Mouse (Mus musculus) midbrain, embryonic 14.5 days (tissue): ENCODE results near the gene Ofd1. TPM values are rescaled to one million over a fixed set of nuclear protein-coding genes. Genes with fewer than 3 reads are reported as not detected.
A peak's percentile ranks its signal among the peaks of the same experiment; 100 is the strongest.

Experiments used
- ATAC-seq: fragments of 200-750 bp; cut with Nextera tagmentation; 2 replicates; pipeline ENCODE4 v1.8.0; 2017; ENCODE audit warnings: moderate number of reproducible peaks, moderate library complexity; ENCODE audit not compliant: low FRiP score, low TSS enrichment
- DNase-seq: peaks from one replicate; pipeline ENCODE4 v3.0.0-alpha.2; 2015
- H3K27ac ChIP-seq: fragments of 300-500 bp; sonication (generic); replicated peaks from 2 replicates; pipeline ENCODE4 v1.5.1; 2014; ENCODE audit warnings: mild to moderate bottlenecking, low read depth, low read length, moderate library complexity
- H3K27me3 ChIP-seq: fragments of 300-500 bp; sonication (generic); 2 replicates; pipeline ENCODE4 v1.6.1; 2014; ENCODE audit warnings: low read length, control low read depth, mixed read lengths; ENCODE audit not compliant: control insufficient read depth, insufficient read depth
- H3K36me3 ChIP-seq: fragments of 300-500 bp; sonication (generic); 2 replicates; pipeline ENCODE4 v1.6.1; 2014; ENCODE audit warnings: low read length, control low read depth; ENCODE audit not compliant: control insufficient read depth, insufficient read depth
- H3K4me1 ChIP-seq: fragments of 300-500 bp; sonication (generic); 2 replicates; pipeline ENCODE4 v1.6.1; 2014; ENCODE audit warnings: mild to moderate bottlenecking, antibody characterized with exemption, low read length, control low read depth; ENCODE audit not compliant: control insufficient read depth, insufficient read depth
- H3K4me2 ChIP-seq: fragments of 300-500 bp; sonication (generic); 2 replicates; pipeline ENCODE4 v1.6.1; 2014; ENCODE audit warnings: mild to moderate bottlenecking, low read length, moderate library complexity
- H3K4me3 ChIP-seq: fragments of 300-500 bp; sonication (generic); replicated peaks from 2 replicates; pipeline ENCODE4 v1.5.1; 2014; ENCODE audit warnings: low read depth, low read length
- H3K9ac ChIP-seq: fragments of 300-500 bp; sonication (generic); replicated peaks from 2 replicates; pipeline ENCODE4 v1.6.1; 2014; ENCODE audit warnings: mild to moderate bottlenecking, low read length, moderate library complexity
- H3K9me3 ChIP-seq: fragments of 300-500 bp; sonication (generic); 2 replicates; pipeline ENCODE4 v1.6.1; 2016; ENCODE audit warnings: low read length, control low read depth, mixed read lengths; ENCODE audit not compliant: control insufficient read depth
- WGBS: fragments of 180-500 bp; shearing (Covaris S2); extraction: QIAGEN DNeasy Blood & Tissue Kit; methylation state at CpG from one replicate; pipeline ENCODE4 v1.1.7; 2014; 5-methylcytosine and 5-hydroxymethylcytosine counted together
- polyA plus RNA-seq: library from polyadenylated mRNA; unstranded; fragments of >200 nt; fragmentation: Nextera tagmentation; extraction: Ambion mirVana; gene quantifications from 2 replicates; pipeline ENCODE4 v1.2.1, GENCODE M21; 2014

The Ofd1 gene
- polyA plus RNA-seq, 1 experiment from 2014 or later, result 9.1 TPM

DNA sequence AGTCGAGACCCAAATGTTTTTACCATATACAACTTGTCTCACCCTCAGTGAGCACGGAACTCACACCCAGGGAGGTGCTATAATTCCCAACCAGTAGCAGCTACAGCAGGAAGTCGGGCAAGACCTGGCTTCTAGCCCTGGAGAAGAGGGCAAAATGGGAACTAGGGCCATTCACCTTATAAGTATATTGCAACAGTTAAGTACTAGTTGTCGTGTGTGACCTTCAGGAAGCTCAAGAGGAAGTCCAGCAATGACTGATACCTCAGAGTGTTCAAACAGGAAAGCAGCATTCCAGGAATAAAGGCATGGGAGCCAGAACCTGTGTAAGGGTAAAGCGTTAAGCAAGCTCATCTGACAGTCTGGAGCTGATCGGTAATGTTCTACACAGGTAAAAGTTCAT, 13.0 kb upstream of the Ofd1 start:
- no peak for ATAC-seq
- Histone ChIP-seq H3K4me2 (no peak overlapping the region), H3K27ac (no peak overlapping the region), H3K36me3 (no peaks in the 10 kb centered on the region), H3K9me3 (no peaks in the 10 kb centered on the region), H3K27me3 (no peaks in the 10 kb centered on the region), H3K9ac (no peak overlapping the region), H3K4me1 (no peaks in the 10 kb centered on the region), H3K4me3 (no peak overlapping the region)
- 80% methylated on average over 6 of the region's 6 CpGs for WGBS
- DNase-seq, result no peak

DNA sequence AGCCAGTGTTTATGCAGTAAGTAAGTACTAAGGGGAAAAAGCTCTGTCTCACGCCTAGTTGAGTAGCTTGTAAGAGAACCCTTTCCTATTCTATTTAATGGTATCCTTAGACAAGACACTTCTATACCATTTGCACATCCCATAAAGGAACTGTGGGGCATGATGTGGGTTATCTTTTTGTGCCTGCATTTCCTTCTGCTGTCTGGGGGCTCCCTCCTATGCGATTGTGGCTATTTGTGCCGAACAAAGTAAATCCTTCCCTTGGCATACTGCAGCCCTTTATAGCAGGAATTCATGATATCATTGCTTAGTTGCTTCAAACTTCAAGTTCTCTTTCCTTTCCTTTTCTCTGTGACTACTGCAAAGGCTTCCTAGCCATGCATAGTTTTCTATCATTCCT, 4.0 kb upstream of the Ofd1 start:
- Histone ChIP-seq H3K4me3 (no peak overlapping the region), H3K36me3 (no peaks in the 10 kb centered on the region), H3K27ac (no peak overlapping the region), H3K27me3 (no peaks in the 10 kb centered on the region), H3K9me3 (no peaks in the 10 kb centered on the region), H3K4me2 (no peak overlapping the region), H3K9ac (no peak overlapping the region), H3K4me1 (0 out of 2 replicates have a peak, but pooled peaks cover 1% of the 10 kb centered on the region)
- ATAC-seq, result no peak
- no peak for DNase-seq
- 89% methylated on average over 3 of the region's 3 CpGs for WGBS

DNA sequence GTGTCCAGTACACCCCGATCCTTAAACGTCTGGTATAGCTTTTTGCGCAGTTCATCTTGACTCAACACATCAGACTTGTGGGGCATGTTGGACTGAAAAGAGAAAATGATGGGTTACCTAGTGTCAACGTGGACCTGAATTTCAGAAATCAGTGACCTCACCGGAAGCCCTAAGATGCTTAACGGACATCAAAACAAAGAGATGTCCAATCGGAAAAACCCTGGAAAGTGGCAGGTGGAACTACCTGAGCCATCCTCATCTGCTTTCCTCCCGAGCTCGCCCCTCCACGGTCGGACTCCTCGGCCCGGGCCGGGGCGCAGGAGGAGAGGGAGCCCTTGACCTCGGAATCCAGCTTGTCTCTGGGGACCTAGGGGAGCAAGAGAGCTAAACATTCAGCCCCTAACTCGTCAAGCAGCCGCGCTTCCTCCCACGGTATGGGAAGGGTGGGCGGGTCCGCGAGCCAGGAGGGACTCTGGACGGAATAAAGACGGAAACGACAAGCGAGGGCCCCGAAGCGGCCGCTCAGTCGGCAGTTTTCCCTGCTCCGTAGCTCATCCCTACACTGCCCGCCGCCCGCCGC, 378 bp downstream of the Ofd1 start, which contains the start of gene Trappc2:
Gene Trappc2 (plus strand): TSS at position 539 of the 580 bp plus-strand sequence.
- Histone ChIP-seq H3K27me3 (no peaks in the 10 kb centered on the region), H3K4me2 (peak within 1 kb of the TSS; percentile 59), H3K27ac (peak within 1 kb of the TSS; percentile 89), H3K4me3 (peak within 1 kb of the TSS; percentile 57), H3K9ac (peak within 1 kb of the TSS; percentile 77), H3K9me3 (no peaks in the 10 kb centered on the region), H3K36me3 (0 out of 2 replicates have a peak, but pooled peaks cover 2% of the 10 kb centered on the region), H3K4me1 (0 out of 2 replicates have a peak, but pooled peaks cover 4% of the 10 kb centered on the region)
- ATAC-seq (peak; percentile 81), DNase-seq (no peak)
- WGBS, result 13% methylated on average over 32 of the region's 36 CpGs

DNA sequence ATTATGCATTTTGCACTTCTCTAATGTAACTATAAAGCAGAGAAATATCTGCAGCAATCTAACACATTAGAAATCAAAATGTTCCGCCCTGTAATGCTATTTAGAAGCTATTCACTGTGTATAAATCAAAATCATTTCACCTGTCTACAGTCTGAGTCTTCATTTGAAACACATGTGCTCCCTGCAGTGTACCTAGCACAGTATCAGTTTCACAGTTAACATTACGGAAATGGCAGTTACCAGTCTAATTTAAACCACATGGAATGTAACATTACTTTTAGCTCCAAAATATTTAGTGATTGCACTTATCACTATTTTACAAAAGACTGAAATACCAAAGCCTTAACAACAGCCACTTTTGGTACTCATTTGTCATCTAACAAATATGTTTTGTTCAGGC, 5.7 kb downstream of the Ofd1 start:
- no peaks in the 10 kb centered on the region for H3K27me3 ChIP-seq
- no peak overlapping the region for H3K27ac ChIP-seq
- H3K9ac ChIP-seq, result no peak overlapping the region
- 0 out of 2 replicates have a peak, but pooled peaks cover 4% of the 10 kb centered on the region for H3K4me1 ChIP-seq
- no peak overlapping the region for H3K4me3 ChIP-seq
- H3K36me3 ChIP-seq, result 0 out of 2 replicates have a peak, but pooled peaks cover 3% of the 10 kb centered on the region
- DNase-seq (no peak), ATAC-seq (no peak)
- 88% methylated on average over 2 of the region's 2 CpGs for WGBS
- no peak overlapping the region for H3K4me2 ChIP-seq
- no peaks in the 10 kb centered on the region for H3K9me3 ChIP-seq

DNA sequence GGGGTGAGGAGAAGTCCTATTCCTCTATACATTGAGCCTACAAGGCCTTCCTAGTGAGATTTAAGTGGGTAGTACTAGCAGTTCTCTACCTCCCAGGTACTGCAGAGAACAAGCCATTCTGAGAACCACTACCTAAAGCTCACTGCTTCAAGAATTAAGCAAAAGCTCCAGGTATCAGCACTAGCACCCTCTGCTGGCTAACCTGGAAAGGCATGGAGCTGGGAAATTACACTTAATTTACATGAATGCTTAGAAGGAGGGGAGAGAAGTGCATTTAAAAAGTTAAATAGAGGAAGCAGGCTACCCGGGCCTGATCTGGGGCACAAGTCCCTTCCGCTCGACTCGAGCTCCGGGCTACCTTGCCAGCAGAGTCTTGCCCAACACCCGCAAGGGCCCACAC, 24.3 kb downstream of the Ofd1 start:
- H3K27ac ChIP-seq, result no peak overlapping the region
- DNase-seq (peak; percentile 69), ATAC-seq (no peak)
- no peak overlapping the region for H3K4me3 ChIP-seq
- no peak overlapping the region for H3K9ac ChIP-seq
- no peaks in the 10 kb centered on the region for H3K27me3 ChIP-seq
- WGBS, result 87% methylated on average over 4 of the region's 6 CpGs
- H3K4me1 ChIP-seq, result no peaks in the 10 kb centered on the region
- no peaks in the 10 kb centered on the region for H3K36me3 ChIP-seq
- no peak overlapping the region for H3K4me2 ChIP-seq
- no peaks in the 10 kb centered on the region for H3K9me3 ChIP-seq

DNA sequence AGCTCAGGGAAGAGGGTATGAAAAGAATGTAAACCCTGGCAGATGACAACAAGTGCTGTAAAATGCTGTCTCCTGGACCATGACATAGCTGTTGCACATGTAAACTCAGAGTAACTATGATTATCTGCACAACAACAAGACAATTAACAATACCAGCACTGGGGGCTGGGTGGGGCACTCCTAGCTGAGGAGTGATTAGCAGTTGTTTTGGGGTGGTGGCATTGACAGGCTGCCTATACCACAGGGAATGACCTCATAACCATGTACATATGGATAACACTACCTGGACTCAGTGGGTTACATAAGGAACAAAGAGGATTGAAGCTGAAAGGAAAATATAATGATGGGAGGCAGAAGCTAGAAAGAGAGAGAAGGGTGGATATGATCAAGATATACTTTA, 32.6 kb downstream of the Ofd1 start:
- Histone ChIP-seq H3K27ac (no peak overlapping the region), H3K27me3 (no peaks in the 10 kb centered on the region), H3K9ac (no peak overlapping the region), H3K9me3 (no peaks in the 10 kb centered on the region), H3K4me1 (no peaks in the 10 kb centered on the region), H3K4me2 (no peak overlapping the region), H3K36me3 (peaks cover 22% of the 10 kb centered on the region), H3K4me3 (no peak overlapping the region)
- no peak for ATAC-seq
- no peak for DNase-seq

DNA sequence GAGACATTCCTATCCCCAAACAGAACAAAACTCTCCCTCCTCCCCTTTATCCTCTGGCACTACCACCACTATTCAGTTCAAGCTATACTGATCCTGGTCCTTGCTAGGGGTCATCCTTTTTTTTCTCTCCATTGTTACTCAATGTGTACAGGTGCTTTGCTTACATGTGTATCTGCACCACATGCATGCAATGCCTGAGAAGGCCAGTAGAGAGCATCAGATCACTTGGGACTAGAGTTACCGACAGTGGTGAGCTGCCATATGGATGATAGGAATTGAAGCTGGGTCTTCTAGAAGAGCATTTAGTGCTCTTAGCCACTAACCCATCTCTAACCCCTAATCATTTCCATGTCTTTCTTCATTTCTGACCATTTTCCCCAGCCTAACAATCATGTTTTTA, 46.8 kb downstream of the Ofd1 start:
- 87% methylated on average over 1 of the region's 1 CpGs for WGBS
- Histone ChIP-seq H3K36me3 (no peaks in the 10 kb centered on the region), H3K4me1 (no peaks in the 10 kb centered on the region), H3K9ac (no peak overlapping the region), H3K27me3 (no peaks in the 10 kb centered on the region), H3K27ac (no peak overlapping the region), H3K4me3 (no peak overlapping the region), H3K4me2 (no peak overlapping the region), H3K9me3 (no peaks in the 10 kb centered on the region)
- ATAC-seq, result no peak
- DNase-seq, result no peak

DNA sequence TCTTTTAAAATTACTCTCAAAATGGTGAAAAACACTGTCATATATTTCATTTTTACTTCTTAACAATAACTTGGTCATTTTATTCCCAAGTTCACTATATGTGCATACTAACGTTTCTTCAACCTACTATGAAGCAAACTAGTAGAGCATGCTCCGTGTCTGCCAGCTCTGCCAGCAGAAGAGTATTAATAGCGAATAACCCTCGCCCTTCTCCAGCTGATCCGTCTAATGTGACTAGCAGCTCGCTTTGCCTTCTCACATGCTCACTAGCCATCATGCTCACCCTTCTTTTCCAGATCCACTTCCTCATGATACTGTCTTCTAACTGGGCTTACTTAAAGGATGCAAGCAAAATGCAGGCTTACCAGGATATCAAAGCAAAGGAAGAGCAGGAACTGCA, 53.8 kb downstream of the Ofd1 start:
- Histone ChIP-seq H3K9me3 (no peaks in the 10 kb centered on the region), H3K4me2 (no peak overlapping the region), H3K36me3 (peaks cover 43% of the 10 kb centered on the region), H3K9ac (no peak overlapping the region), H3K27ac (no peak overlapping the region), H3K4me3 (no peak overlapping the region), H3K4me1 (no peaks in the 10 kb centered on the region), H3K27me3 (no peaks in the 10 kb centered on the region)
- DNase-seq, result no peak
- no peak for ATAC-seq
- 79% methylated on average over 6 of the region's 6 CpGs for WGBS

DNA sequence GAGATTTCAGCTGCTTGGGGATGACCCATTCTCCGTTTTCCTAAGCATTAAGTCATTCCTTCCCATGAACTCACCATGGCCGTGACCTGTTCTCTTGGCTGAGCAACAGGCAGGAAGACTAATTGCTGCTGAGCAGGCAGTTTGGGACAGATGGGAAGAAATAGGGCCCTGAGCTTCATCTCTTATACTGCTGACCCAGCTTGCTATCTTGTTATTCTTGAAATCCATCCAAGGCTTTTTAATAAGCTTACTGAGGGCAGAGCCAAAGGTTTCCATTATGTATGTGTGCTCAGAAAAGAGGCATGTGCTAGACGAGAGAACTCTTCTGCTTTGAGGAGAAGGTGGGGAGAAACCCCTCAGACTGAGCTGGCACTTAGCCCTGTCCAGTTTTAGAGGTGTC, 55.6 kb downstream of the Ofd1 start:
- 74% methylated on average over 3 of the region's 3 CpGs for WGBS
- no peak for ATAC-seq
- peaks cover 50% of the 10 kb centered on the region for H3K36me3 ChIP-seq

More for the DNA sequence above, 55.6 kb downstream of the Ofd1 start:
- no peaks in the 10 kb centered on the region for H3K4me1 ChIP-seq
- H3K4me3 ChIP-seq, result no peak overlapping the region
- no peak overlapping the region for H3K9ac ChIP-seq
- DNase-seq, result no peak
- no peak overlapping the region for H3K27ac ChIP-seq
- no peak overlapping the region for H3K4me2 ChIP-seq
- no peaks in the 10 kb centered on the region for H3K9me3 ChIP-seq
- H3K27me3 ChIP-seq, result no peaks in the 10 kb centered on the region
